Mouse (Mus musculus): ENCODE measurements around the gene Zfp618.

The Zfp618 gene

DNA sequence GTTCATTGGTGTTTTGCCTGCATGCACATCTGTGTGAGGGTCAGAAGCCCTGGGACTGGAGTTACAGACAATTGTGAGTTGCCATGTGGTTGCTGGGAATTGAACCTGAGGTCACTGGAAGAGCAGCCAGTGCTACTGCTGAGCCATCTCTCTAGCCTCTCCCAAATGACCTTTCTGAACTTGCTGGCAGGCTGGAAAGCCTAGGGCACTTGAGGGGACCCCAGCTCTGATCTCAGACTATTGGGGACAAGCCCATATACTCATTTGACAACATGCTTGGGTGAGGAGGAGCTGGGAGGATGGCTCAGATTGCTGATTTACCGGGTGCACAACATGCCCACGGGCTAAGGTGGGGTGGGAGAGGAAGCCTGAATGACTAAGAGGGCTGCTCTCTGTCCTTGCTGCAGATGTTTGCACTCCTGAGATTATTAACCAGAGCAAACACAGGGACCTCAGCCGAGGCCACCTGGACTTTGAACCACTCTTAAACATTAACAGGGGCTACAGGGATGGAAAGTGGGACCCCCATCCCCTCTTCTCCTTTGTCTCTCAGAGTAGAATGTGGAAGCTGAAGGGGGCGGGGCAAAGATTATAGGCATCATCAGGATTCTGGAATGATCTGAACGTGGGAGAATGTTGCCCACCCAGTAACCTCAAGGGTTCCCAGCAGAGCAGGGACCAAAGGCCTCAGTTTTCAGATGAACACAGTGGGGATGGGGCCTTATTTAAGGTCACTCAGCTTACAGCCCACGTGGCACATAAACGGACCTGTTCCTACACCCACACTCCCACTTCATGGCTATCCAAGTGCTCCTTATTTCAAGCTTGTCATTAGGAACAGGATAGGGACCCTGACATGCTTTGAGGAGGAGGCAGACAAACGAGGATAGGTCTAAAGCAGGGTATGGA lies 191.6 kb downstream of the Zfp618 start:
- in situ Hi-C loops (cut with MboI): no loop called here

DNA sequence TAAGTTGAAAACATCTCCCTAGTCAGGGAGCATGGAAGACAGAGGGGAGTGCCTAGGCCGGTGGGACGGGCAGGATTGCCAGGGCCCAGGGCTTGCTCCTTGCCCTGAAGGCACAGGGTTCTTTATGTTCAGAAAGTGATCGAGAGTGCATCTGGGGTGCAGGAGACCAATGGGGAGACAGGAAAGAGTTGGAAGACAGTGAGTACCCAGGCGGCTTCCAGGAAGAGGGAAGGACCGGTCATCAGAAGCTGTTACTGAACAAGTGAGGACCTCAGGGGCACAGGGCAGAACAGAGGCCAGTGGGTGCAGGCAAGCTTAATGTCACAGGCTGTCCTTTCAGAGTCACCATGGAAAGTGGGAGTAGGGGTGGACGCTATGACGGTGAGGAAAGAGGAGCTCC lies 192.8 kb downstream of the Zfp618 start:
- in situ Hi-C loops (cut with MboI): no loop called here

GRCm38 (mm10) chr4:63158961-63159592 lies 193.7 kb downstream of the Zfp618 start:
- in situ Hi-C loops (cut with MboI): no loop called here

DNA sequence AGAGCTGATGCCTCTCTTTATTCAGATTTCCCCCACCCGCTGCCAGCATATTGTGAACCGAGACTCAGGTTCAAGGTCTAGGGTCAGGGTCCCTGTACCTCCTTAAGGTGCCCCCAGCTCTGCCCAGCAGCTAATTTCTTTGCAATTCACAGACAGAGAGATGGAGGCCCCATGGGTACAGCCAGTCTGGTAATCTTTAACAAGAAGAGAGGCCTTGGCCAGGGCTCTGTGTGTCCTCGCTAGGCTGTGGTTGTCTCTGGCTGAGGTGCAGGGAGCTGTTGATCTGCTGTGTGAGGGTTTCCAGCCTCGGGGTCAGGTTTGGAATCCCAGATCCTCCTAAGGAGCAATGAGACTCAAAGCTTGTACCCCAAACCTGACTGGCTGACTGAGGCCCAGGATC lies 200.3 kb downstream of the Zfp618 start:
- in situ Hi-C loops (cut with MboI): no loop called here

GRCm38 (mm10) chr4:63166323-63166722 lies 200.9 kb downstream of the Zfp618 start:
- in situ Hi-C loops (cut with MboI): no loop called here

DNA sequence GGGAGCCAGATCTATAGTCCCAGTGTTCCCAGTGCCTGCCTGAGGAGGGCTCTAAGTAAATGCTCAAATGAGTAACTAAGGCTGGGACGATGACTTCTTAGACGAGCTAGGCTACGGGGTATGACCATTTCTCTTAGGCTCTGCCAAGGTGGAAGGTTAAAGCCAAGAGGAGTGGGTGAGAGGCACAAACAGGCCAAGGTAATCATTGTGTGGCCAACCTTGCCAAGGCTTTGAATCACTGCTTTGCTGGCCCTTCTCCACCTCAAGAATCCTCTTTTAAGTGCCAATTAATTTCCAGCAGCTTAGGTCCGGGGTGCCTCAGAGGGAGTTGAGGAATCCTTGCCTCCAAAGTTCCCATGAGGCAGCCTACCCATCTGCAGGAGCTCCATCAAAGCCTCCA lies 204.7 kb downstream of the Zfp618 start:
- in situ Hi-C loops (cut with MboI): no loop called here

DNA sequence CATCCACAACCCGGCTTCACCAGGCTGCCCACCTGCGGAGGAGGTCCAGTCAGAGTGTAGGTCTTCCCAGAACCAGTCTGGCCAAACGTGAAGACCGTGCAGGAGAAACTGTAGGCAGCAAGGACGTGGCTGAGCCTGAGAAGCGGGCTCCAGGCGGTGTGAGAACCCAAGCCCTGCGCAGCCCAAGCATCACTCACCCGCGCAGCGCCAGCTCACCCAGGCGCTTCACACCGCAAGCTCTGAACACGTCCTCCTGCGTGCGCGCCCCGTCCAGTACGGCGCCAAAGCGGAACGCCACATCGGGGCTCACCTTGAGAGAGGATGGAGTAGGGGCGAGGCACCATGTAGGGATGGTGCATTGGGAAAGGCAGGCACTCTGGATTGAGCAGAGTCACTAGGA lies 205.7 kb downstream of the Zfp618 start:
- in situ Hi-C loops (cut with MboI): no loop called here

DNA sequence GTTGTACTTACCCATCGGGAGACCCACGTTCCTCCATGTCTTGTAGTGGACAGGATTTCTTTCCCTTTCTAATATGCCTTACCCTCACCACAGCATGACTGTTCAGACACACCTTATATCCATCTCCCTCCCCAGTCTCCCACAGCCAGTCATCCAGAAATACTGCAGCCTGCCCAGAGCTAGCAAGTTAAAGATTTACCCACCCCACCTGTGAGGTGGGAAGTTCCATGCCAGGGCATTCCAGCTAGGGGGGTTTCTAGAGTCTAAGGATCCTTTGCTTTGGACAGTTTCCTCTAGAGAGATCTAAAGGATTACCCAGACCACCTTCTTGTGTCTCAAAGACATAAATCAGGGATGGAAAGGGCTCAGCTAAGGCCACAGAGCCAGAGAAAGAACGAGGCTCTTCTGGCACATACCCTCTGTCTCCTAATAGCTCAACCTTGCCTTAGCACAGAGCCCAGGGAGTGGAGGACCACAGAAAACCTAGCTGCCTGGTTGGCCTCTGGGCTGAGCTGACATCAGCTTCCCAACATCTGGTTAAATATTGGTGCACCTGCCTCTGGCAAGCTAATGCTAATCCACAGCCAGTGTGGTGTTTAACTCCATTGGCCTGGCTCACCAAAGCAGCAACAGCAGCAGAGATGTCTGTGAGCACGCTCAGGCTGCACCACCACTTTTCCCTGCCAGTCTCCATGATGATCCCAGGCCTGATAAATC lies 206.8 kb downstream of the Zfp618 start, which contains the start of gene Kif12:
Kif12 (minus strand) TSS at position 163 of the 717 bp plus-strand sequence.
- in situ Hi-C loops (cut with MboI): no loop called here

DNA sequence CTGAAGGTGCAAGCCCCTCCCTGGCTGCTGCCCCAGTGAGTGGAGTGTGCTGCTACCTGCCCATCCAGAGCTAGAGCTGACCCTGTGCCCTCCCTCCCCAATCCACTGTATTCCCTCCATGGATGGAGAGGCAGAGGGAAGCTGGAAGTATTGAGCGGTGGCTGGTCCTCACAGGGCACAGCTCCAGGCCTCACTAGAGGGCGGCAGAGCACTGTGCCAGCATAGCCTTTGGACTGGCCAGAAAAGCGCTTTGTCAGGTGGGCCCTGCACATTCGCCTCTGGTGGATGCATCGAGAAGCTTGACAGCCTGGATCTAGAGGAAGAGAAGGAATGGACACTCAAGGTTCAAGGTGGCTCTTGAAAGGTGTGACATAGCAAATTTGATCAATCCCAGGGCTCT lies 216.2 kb downstream of the Zfp618 start:
- in situ Hi-C loops (cut with MboI): loop anchor here (10.0 kb wide), 1 partner anchor 123 kb away; no protein-coding TSS in a partner anchor

GRCm38 (mm10) chr4:63186281-63186870 lies 221.0 kb downstream of the Zfp618 start:
- in situ Hi-C loops (cut with MboI): loop anchor here (10.0 kb wide), 1 partner anchor 118 kb away; no protein-coding TSS in a partner anchor
